Mouse (Mus musculus) forebrain, embryonic 14.5 days (tissue): ENCODE results near the gene Tspan10. TPM values are rescaled to one million over a fixed set of nuclear protein-coding genes. Genes with fewer than 3 reads are reported as not detected.

Source experiments
- ATAC-seq: fragments of 200-750 bp; cut with Nextera tagmentation; 2 replicates; pipeline ENCODE4 v1.8.0; 2017; ENCODE audit warnings: mild to moderate bottlenecking, moderate library complexity
- DNase-seq: peaks from one replicate; pipeline ENCODE4 v3.0.0-alpha.2; 2015; ENCODE audit warnings: low spot score
- H3K27ac ChIP-seq: fragments of 300-500 bp; sonication (generic); 2 replicates; pipeline ENCODE4 v1.5.1; 2014; ENCODE audit warnings: low read depth, mild to moderate bottlenecking, control low read depth, low read length, moderate library complexity
- H3K27me3 ChIP-seq: fragments of 300-500 bp; sonication (generic); replicated peaks from 2 replicates; pipeline ENCODE4 v1.6.1; 2014; ENCODE audit warnings: low read length, control low read depth, mixed read lengths; ENCODE audit not compliant: control insufficient read depth, insufficient read depth
- H3K36me3 ChIP-seq: fragments of 300-500 bp; sonication (generic); 2 replicates; pipeline ENCODE4 v1.6.1; 2014; ENCODE audit warnings: low read length, control low read depth; ENCODE audit not compliant: control insufficient read depth, insufficient read depth
- H3K4me1 ChIP-seq: fragments of 300-500 bp; sonication (generic); 2 replicates; pipeline ENCODE4 v1.6.1; 2014; ENCODE audit warnings: antibody characterized with exemption, low read length, control low read depth; ENCODE audit not compliant: control insufficient read depth, insufficient read depth
- H3K4me2 ChIP-seq: fragments of 300-500 bp; sonication (generic); 2 replicates; pipeline ENCODE4 v1.6.1; 2014; ENCODE audit warnings: mild to moderate bottlenecking, control low read depth, low read length
- H3K4me3 ChIP-seq: fragments of 300-500 bp; sonication (generic); 2 replicates; pipeline ENCODE4 v1.5.1; 2014; ENCODE audit warnings: low read depth, low read length, control low read depth
- H3K9ac ChIP-seq: fragments of 300-500 bp; sonication (generic); 2 replicates; pipeline ENCODE4 v1.6.1; 2014; ENCODE audit warnings: mild to moderate bottlenecking, low read length, control low read depth, moderate library complexity
- H3K9me3 ChIP-seq: fragments of 300-500 bp; sonication (generic); replicated peaks from 2 replicates; pipeline ENCODE4 v1.6.1; 2016; ENCODE audit warnings: low read length, control low read depth, mixed read lengths; ENCODE audit not compliant: control insufficient read depth
- WGBS: fragments of 180-500 bp; shearing (Covaris S2); extraction: QIAGEN DNeasy Blood & Tissue Kit; methylation state at CpG from one replicate; pipeline ENCODE4 v1.1.7; 2014; 5-methylcytosine and 5-hydroxymethylcytosine counted together
- polyA plus RNA-seq: library from polyadenylated mRNA; unstranded; fragments of >200 nt; fragmentation: Nextera tagmentation; extraction: Ambion mirVana; gene quantifications from 2 replicates; pipeline ENCODE4 v1.2.1, GENCODE M21; 2014

The Tspan10 gene
- polyA plus RNA-seq, 1 experiment from 2014 or later: not detected

GRCm38 (mm10) chr11:120418592-120418991 is 23.9 kb upstream of the Tspan10 start:
- H3K27me3 ChIP-seq: no peaks in the 10 kb centered on the region
- ATAC-seq (no peak), DNase-seq (no peak)
- no peak overlapping the region for H3K4me2 ChIP-seq
- no peak overlapping the region for H3K4me3 ChIP-seq
- H3K36me3 ChIP-seq: peaks cover 79% of the 10 kb centered on the region
- H3K4me1 ChIP-seq: no peaks in the 10 kb centered on the region
- H3K9ac ChIP-seq: no peak overlapping the region
- H3K27ac ChIP-seq: no peak overlapping the region
- WGBS: 94% methylated on average over 1 of the region's 1 CpGs
- no peaks in the 10 kb centered on the region for H3K9me3 ChIP-seq

DNA sequence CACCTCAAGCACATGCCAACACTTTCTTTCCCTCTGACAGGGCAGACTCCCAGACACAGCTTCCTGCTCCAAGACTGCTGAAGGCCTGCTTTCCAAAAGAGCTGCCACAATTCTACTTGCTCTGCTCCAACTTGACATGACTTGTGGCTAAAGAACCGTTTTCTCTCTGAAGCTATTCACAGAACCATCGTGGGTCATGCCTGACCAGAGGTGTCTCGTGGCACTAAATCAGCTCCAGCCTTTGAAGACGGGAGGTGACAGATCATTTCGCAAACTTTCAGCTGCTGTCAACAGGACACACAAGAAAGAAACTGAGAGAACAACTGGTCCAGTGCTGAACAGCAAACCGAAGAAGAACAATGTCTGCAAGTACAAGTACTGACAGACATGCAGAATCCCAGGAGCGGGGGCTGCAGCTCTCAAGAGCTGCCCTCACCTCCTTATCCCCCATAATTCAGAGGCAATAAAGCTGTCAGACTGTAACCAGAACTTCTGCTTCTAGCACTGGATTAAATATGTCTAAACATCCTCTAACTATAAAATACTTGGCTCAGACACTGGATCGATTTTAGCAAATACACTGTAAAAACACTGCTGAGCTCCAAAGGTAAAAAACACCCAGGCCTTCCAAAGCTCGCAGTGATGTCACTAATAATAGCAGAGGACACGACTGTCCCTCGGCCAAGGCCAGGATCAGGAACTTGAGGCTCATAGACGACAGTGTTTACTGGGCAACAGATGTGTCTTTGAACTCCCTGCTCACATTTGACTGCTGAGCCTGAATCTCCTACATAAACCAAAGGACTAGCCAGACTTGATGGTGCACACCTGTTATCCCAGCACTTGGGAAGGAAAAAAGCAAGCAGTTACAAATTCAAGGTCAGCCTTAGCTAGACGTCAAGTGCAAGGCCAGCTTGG is 19.5 kb upstream of the Tspan10 start:
- H3K36me3 ChIP-seq: peaks cover 82% of the 10 kb centered on the region
- ATAC-seq: no peak
- H3K9ac ChIP-seq: no peak overlapping the region
- no peak overlapping the region for H3K27ac ChIP-seq
- no peaks in the 10 kb centered on the region for H3K9me3 ChIP-seq
- no peaks in the 10 kb centered on the region for H3K27me3 ChIP-seq
- no peak overlapping the region for H3K4me2 ChIP-seq
- H3K4me3 ChIP-seq: no peak overlapping the region
- no peak for DNase-seq
- no peaks in the 10 kb centered on the region for H3K4me1 ChIP-seq
- 92% methylated on average over 13 of the region's 13 CpGs for WGBS

GRCm38 (mm10) chr11:120423569-120424295 is 18.7 kb upstream of the Tspan10 start:
- 76% methylated on average over 9 of the region's 9 CpGs for WGBS
- H3K27me3 ChIP-seq: no peaks in the 10 kb centered on the region
- no peaks in the 10 kb centered on the region for H3K4me1 ChIP-seq
- H3K4me2 ChIP-seq: no peak overlapping the region
- peaks cover 82% of the 10 kb centered on the region for H3K36me3 ChIP-seq
- ATAC-seq (no peak), DNase-seq (peak; percentile 83)
- H3K9me3 ChIP-seq: no peaks in the 10 kb centered on the region
- H3K9ac ChIP-seq: no peak overlapping the region
- no peak overlapping the region for H3K4me3 ChIP-seq
- no peak overlapping the region for H3K27ac ChIP-seq

- ATAC-seq (no peak), DNase-seq (no peak)
- no peaks in the 10 kb centered on the region for H3K4me1 ChIP-seq
- no peak overlapping the region for H3K9ac ChIP-seq
- no peaks in the 10 kb centered on the region for H3K27me3 ChIP-seq
- peaks cover 77% of the 10 kb centered on the region for H3K36me3 ChIP-seq
- no peak overlapping the region for H3K4me3 ChIP-seq
- WGBS: 88% methylated on average over 3 of the region's 3 CpGs
- no peaks in the 10 kb centered on the region for H3K9me3 ChIP-seq
- H3K4me2 ChIP-seq: no peak overlapping the region
- H3K27ac ChIP-seq: no peak overlapping the region
Observed at GRCm38 (mm10) chr11:120426727-120427126, 15.7 kb upstream of the Tspan10 start.

- ATAC-seq (peak; percentile 92), DNase-seq (peak; percentile 88)
- Histone ChIP-seq H3K9ac (peak within 1 kb of the TSS; percentile 97), H3K4me2 (peak within 1 kb of the TSS; percentile 87), H3K9me3 (no peaks in the 10 kb centered on the region), H3K4me3 (peak within 1 kb of the TSS; percentile 90), H3K27me3 (no peaks in the 10 kb centered on the region), H3K27ac (peak within 1 kb of the TSS; percentile 58; the same call in 1 of the 2 replicates), H3K4me1 (peaks cover 11% of the 10 kb centered on the region), H3K36me3 (peaks cover 26% of the 10 kb centered on the region)
- under 1% methylated on average over 76 of the region's 77 CpGs for WGBS
Observed at GRCm38 (mm10) chr11:120437152-120437856, 5.1 kb upstream of the Tspan10 start, which contains the start of gene Nploc4. Nploc4 (minus strand) TSS chr11:120437708.

GRCm38 (mm10) chr11:120437857-120438385 is 4.5 kb upstream of the Tspan10 start:
- H3K4me1 ChIP-seq: peaks cover 11% of the 10 kb centered on the region
- peak overlapping the region; percentile 87 for H3K4me2 ChIP-seq
- H3K36me3 ChIP-seq: peaks cover 20% of the 10 kb centered on the region
- no peaks in the 10 kb centered on the region for H3K9me3 ChIP-seq
- peak overlapping the region; percentile 97; the same call in 1 of the 2 replicates for H3K9ac ChIP-seq
- WGBS: 28% methylated on average over 12 of the region's 12 CpGs
- 0 out of 2 replicates have a peak overlapping the region, but pooled peaks have one; percentile 58 for H3K27ac ChIP-seq
- peak overlapping the region; percentile 90 for H3K4me3 ChIP-seq
- ATAC-seq (no peak), DNase-seq (peak; percentile 23)
- H3K27me3 ChIP-seq: no peaks in the 10 kb centered on the region

DNA sequence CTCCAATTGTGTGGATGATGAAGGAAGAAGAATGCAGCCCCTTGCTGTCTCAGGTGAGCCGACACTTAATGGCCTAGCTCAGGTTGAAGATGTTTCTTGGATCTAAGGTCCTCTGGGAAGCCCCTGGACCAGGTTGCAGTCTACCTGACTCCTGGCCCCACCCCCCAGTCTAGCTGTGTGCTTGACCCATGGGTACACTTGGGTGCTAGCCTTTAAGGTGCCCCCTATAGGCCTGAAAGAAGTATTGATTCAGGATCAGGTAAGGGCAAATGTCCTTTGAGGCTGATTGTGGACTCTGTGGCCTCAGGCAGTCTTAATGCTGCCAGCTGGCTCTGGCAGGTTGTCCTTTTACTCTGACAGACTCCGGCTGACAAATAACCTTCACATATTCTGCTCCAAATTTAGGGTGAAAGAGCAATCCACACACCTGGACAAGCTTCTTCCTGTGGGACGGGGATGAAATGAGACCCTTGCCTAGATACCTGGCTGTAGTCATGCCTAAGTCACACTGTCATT is 379 bp downstream of the Tspan10 start:
- no peak overlapping the region for H3K4me2 ChIP-seq
- H3K9ac ChIP-seq: no peak overlapping the region
- WGBS: 77% methylated on average over 3 of the region's 3 CpGs
- no peak overlapping the region for H3K4me3 ChIP-seq
- no peaks in the 10 kb centered on the region for H3K36me3 ChIP-seq
- H3K27ac ChIP-seq: no peak overlapping the region
- H3K27me3 ChIP-seq: no peaks in the 10 kb centered on the region
- H3K4me1 ChIP-seq: no peaks in the 10 kb centered on the region
- ATAC-seq (no peak), DNase-seq (no peak)
- no peaks in the 10 kb centered on the region for H3K9me3 ChIP-seq

- H3K9ac ChIP-seq: no peak overlapping the region
- H3K4me1 ChIP-seq: no peaks in the 10 kb centered on the region
- H3K4me3 ChIP-seq: no peak overlapping the region
- H3K36me3 ChIP-seq: no peaks in the 10 kb centered on the region
- H3K27me3 ChIP-seq: no peaks in the 10 kb centered on the region
- H3K4me2 ChIP-seq: no peak overlapping the region
- 84% methylated on average over 6 of the region's 6 CpGs for WGBS
- H3K9me3 ChIP-seq: no peaks in the 10 kb centered on the region
- DNase-seq: no peak
- ATAC-seq: no peak
- no peak overlapping the region for H3K27ac ChIP-seq
Observed at GRCm38 (mm10) chr11:120444106-120444505, 1.7 kb downstream of the Tspan10 start.
